Mouse (Mus musculus): ENCODE data around the gene Sesn1. TPM values are rescaled to one million over a fixed set of nuclear protein-coding genes. Genes with fewer than 3 reads are reported as not detected.
A peak's percentile ranks its signal among the peaks of the same experiment; 100 is the strongest.
"Not testable (repeated sequence)": the region's sequence is repeated elsewhere in the genome, so short reads cannot be mapped to it uniquely, and the experiment has no call there.

Sesn1 gene
- polyA plus RNA-seq, 1 experiment from 2014 or later = 38.6 TPM

DNA sequence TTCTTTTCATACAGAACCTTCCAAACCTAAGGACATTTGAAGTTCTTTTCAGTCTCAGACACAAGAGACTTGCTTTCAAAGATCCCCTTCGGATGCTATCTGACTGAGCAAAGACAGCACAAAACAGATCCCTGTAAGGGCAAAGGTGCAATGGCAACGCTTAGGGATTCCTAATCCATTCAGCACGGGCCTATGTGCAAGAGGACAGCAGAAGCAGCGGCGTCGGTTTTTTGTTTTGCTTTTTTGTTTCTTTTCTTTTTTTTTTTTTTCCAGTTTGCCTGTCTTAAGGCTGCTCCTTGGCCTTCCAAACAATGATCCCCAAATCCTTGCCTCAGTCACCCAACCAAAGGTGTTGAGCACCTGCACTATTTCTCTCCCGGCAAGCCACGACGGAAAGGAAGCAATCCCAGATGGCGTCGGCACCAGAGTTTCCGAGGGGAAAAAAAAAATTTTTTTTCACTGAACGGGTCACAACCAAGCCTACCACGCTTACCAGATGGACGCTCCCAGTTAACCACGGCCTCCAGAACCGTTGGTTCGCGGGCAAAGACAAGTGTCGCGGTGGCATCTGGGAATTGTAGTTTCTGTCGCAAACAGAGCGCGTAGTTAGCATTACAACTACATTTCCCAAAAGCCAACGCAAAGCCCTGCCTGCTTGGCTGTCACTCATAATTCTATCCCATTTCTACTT, 510 bp upstream of the Sesn1 start:
- H3K4me3 ChIP-seq (replicated peaks) = peak overlapping the region; percentile 65
- peak; percentile 64 for ATAC-seq (ENCODE audit: insufficient number of reproducible peaks, insufficient read depth, low FRiP score, low TSS enrichment, low read depth)
- WGBS = 3% methylated on average over 25 of the region's 25 CpGs
- H3K4me2 ChIP-seq = peak overlapping the region; percentile 79
- no peaks in the 10 kb centered on the region for H3K36me3 ChIP-seq
- H3K27me3 ChIP-seq = no peaks in the 10 kb centered on the region
- H3K27ac ChIP-seq = peak overlapping the region; percentile 96
- H3K4me1 ChIP-seq (replicated peaks) = peaks cover 25% of the 10 kb centered on the region
- H3K9ac ChIP-seq (replicated peaks) = peak overlapping the region; percentile 75
- 0 out of 2 replicates have a peak, but pooled peaks cover 9% of the 10 kb centered on the region for H3K9me3 ChIP-seq

DNA sequence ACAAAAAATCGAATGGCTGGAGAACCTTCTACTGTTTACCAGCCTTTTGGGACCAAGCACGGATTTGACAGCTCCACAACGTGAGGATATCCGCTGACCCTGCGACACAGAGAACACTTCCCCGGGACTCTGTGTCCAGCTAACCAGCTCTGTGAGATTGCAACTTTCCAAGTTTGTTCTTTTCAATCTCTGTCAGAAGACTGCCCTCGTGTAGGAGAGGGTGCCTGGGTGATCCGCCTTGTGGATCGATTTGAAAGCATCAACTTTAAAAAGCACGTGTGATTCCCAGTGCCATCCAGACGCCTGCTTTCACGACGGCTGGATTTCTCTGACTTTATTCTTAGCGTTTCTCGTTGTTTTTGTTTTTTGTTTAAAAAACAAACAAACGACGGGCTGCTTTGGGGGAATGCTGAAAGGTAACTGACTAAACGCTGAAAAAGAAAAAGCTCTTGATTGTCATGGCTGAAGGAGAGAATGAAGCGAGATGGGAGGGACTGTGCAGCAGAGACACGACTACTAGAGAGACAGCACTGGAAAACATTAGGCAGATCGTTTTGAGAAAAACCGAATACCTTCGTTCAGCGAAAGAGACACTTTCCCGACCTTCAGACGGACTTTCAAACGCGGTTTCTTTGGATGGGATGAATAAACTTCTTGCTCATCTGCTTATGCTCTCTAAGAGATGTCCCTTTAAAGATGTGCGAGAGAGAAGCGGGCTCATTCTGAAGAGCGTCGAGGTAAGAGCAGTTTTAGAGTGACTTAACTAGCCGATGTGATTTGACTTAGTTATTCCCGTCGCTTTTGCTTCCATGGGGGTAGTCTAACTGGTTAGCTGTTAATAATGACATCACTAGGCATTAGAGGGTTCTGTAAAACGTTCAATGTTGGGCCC, 1.1 kb downstream of the Sesn1 start:
- Histone ChIP-seq H3K4me2 (peak overlapping the region; percentile 79), H3K27me3 (no peaks in the 10 kb centered on the region), H3K27ac (peak overlapping the region; percentile 96), H3K4me1 (replicated peaks) (peaks cover 25% of the 10 kb centered on the region), H3K9me3 (0 out of 2 replicates have a peak, but pooled peaks cover 9% of the 10 kb centered on the region), H3K9ac (replicated peaks) (peak overlapping the region; percentile 75), H3K36me3 (no peaks in the 10 kb centered on the region), H3K4me3 (replicated peaks) (peak overlapping the region; percentile 65)
- no peak; the same call in 1 of the 2 replicates for ATAC-seq (ENCODE audit: insufficient number of reproducible peaks, insufficient read depth, low FRiP score, low TSS enrichment, low read depth)
- WGBS = under 1% methylated on average over 36 of the region's 36 CpGs

GRCm38 (mm10) chr10:41812566-41812965, 2.8 kb downstream of the Sesn1 start:
- ATAC-seq (ENCODE audit: insufficient number of reproducible peaks, insufficient read depth, low FRiP score, low TSS enrichment, low read depth) = no peak
- peaks cover 25% of the 10 kb centered on the region for H3K4me1 ChIP-seq (replicated peaks)
- 0 out of 2 replicates have a peak, but pooled peaks cover 9% of the 10 kb centered on the region for H3K9me3 ChIP-seq
- no peaks in the 10 kb centered on the region for H3K27me3 ChIP-seq
- no peaks in the 10 kb centered on the region for H3K36me3 ChIP-seq
- WGBS = 82% methylated on average over 6 of the region's 6 CpGs
- H3K27ac ChIP-seq = no peak overlapping the region
- H3K9ac ChIP-seq (replicated peaks) = no peak overlapping the region
- 0 out of 2 replicates have a peak overlapping the region, but pooled peaks have one; percentile 12 for H3K4me3 ChIP-seq (replicated peaks)
- peak overlapping the region; percentile 79 for H3K4me2 ChIP-seq

GRCm38 (mm10) chr10:41814305-41814853, 4.6 kb downstream of the Sesn1 start:
- no peak overlapping the region for H3K9ac ChIP-seq (replicated peaks)
- no peaks in the 10 kb centered on the region for H3K36me3 ChIP-seq
- no peak overlapping the region for H3K27ac ChIP-seq
- H3K9me3 ChIP-seq = no peaks in the 10 kb centered on the region
- H3K4me2 ChIP-seq = no peak overlapping the region
- H3K27me3 ChIP-seq = no peaks in the 10 kb centered on the region
- peaks cover 25% of the 10 kb centered on the region for H3K4me1 ChIP-seq (replicated peaks)
- no peak overlapping the region for H3K4me3 ChIP-seq (replicated peaks)
- no peak for ATAC-seq (ENCODE audit: insufficient number of reproducible peaks, insufficient read depth, low FRiP score, low TSS enrichment, low read depth)
- 89% methylated on average over 6 of the region's 6 CpGs for WGBS

DNA sequence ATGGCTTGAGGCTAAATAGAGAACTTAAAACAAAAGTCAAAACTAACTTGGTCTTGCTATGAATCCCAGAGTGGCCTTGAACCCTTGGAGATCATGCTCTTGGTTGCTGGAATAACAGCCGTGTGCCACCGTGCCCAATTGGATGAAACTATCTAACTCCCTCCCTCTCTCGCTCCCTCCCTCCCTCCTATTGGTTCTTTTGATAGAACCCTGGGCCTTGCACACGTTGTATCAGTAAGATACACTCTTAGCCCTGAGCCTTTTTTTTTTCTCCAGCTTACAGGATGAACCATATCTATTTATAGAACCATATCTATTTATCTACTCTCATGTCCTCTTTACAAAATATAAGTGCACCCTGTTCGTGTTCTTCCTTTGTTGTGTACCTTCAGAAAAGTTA, 6.8 kb downstream of the Sesn1 start:
- H3K36me3 ChIP-seq = no peaks in the 10 kb centered on the region
- no peak for ATAC-seq (ENCODE audit: insufficient number of reproducible peaks, insufficient read depth, low FRiP score, low TSS enrichment, low read depth)
- H3K4me1 ChIP-seq (replicated peaks) = peaks cover 22% of the 10 kb centered on the region
- no peak overlapping the region for H3K4me3 ChIP-seq (replicated peaks)
- 85% methylated on average over 5 of the region's 5 CpGs for WGBS
- H3K9ac ChIP-seq (replicated peaks) = no peak overlapping the region
- no peak overlapping the region for H3K27ac ChIP-seq
- H3K9me3 ChIP-seq = no peaks in the 10 kb centered on the region
- no peak overlapping the region for H3K4me2 ChIP-seq
- H3K27me3 ChIP-seq = no peaks in the 10 kb centered on the region

DNA sequence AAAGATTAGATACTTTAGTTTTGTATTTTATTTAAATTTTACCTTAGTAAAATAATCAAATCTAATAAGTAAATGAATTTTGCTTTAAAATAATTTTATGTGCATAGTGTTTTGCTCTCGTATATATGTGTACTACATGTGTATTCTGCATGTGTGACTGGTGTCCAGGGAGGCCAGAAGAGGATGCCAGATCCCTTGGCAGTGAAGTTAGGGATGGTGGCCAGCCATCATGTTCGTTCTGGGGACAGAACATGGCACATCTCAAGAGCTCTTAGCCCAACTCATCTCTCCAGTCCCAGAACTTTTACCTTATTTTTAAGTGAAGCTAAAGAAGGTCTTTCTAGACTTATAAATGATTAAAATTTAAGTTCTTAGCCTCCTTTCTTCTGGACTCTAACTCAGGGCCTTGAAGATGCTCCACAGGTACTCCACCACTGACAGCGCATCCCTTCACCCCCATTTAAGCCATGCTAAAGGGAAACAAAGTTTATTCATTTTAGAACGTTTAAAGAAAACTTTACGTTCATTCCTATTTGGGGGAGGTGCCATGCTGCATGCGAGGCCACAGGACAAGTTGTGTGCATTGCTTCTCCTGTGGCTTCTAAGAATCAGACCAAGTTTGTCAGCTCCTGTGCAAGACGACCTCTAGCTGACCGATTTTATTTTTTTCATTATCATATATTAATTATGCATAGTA, 8.4 kb downstream of the Sesn1 start:
- 86% methylated on average over 8 of the region's 8 CpGs for WGBS
- H3K4me3 ChIP-seq (replicated peaks) = no peak overlapping the region
- H3K4me2 ChIP-seq = no peak overlapping the region
- no peaks in the 10 kb centered on the region for H3K36me3 ChIP-seq
- H3K27ac ChIP-seq = no peak overlapping the region
- ATAC-seq (ENCODE audit: insufficient number of reproducible peaks, insufficient read depth, low FRiP score, low TSS enrichment, low read depth) = no peak
- no peak overlapping the region for H3K9ac ChIP-seq (replicated peaks)
- H3K9me3 ChIP-seq = no peaks in the 10 kb centered on the region
- H3K27me3 ChIP-seq = no peaks in the 10 kb centered on the region
- peaks cover 7% of the 10 kb centered on the region; the same call in 1 of the 2 replicates for H3K4me1 ChIP-seq (replicated peaks)

GRCm38 (mm10) chr10:41818733-41819070, 9.0 kb downstream of the Sesn1 start:
- not testable (repeated sequence) for H3K4me1 ChIP-seq (replicated peaks); H3K4me2 ChIP-seq; H3K4me3 ChIP-seq (replicated peaks); ATAC-seq (ENCODE audit: insufficient number of reproducible peaks, insufficient read depth, low FRiP score, low TSS enrichment, low read depth); H3K9ac ChIP-seq (replicated peaks); H3K36me3 ChIP-seq; H3K27ac ChIP-seq; H3K9me3 ChIP-seq; H3K27me3 ChIP-seq
- 88% methylated on average over 6 of the region's 6 CpGs for WGBS

DNA sequence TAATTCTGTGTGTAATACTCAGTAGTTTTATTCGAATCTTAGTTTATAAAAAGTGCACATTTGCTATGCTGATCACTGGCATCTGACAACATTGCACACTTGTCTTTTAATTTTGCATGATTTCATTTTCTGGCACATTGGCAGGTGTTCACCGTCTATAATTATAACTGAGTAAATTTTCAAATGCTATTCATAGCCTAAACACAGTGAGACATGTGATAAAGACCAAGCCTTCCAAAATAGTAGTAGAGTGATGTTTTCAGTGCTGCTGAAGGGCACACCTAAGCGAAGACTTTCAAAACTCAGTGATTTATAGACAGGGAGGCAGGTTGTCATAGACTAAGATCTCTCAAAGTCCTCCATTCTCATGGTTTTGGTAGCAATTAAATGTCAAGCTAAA, 9.6 kb downstream of the Sesn1 start:
- Histone ChIP-seq H3K9ac (replicated peaks) (no peak overlapping the region), H3K4me3 (replicated peaks) (no peak overlapping the region), H3K27ac (no peak overlapping the region), H3K4me2 (no peak overlapping the region), H3K4me1 (replicated peaks) (no peaks in the 10 kb centered on the region), H3K36me3 (no peaks in the 10 kb centered on the region), H3K27me3 (no peaks in the 10 kb centered on the region), H3K9me3 (no peaks in the 10 kb centered on the region)
- no peak for ATAC-seq (ENCODE audit: insufficient number of reproducible peaks, insufficient read depth, low FRiP score, low TSS enrichment, low read depth)
- 86% methylated on average over 3 of the region's 3 CpGs for WGBS

DNA sequence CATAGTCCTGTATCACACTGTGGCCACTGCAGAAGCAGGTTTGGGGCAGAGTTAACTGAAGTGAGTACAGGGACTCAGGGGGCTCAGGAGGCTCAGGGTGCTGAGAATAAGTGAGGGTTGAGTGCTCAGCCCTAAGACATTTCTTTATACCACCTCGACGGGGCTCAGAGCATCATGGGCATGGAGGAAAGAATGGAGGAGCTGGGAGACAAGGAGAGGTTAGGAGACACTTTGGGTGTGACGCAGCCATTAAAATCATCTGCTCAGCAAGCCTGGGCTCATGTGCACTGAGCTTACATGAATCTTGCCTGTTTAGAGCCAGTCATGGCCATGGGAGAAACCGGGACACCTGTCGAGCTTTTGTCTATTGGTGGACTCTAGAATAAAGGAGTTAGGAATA, 10.7 kb downstream of the Sesn1 start:
- WGBS = 91% methylated on average over 5 of the region's 5 CpGs
- Histone ChIP-seq H3K27ac (no peak overlapping the region), H3K4me2 (no peak overlapping the region), H3K27me3 (no peaks in the 10 kb centered on the region), H3K9ac (replicated peaks) (no peak overlapping the region), H3K4me3 (replicated peaks) (no peak overlapping the region), H3K9me3 (no peaks in the 10 kb centered on the region), H3K4me1 (replicated peaks) (no peaks in the 10 kb centered on the region), H3K36me3 (no peaks in the 10 kb centered on the region)
- no peak for ATAC-seq (ENCODE audit: insufficient number of reproducible peaks, insufficient read depth, low FRiP score, low TSS enrichment, low read depth)

DNA sequence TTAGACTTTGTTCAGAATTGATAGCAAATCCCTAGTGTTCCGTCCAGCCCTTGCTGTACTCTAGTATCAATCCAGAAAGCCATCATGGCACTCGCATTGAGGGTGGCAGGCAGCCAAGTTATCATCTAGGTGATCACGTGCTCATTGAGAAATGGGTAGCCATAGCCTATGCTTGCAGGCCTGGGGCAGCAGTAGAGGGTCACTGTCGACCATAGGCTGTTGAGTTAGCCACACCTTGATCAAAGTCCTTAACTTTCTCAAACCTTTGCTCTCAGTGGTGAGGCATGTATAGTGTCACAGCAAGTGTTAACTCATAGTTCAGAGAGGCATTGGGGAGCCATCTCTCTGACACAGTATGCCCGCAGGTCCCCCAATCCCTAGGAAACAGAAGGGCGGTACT, 11.4 kb downstream of the Sesn1 start:
- H3K27me3 ChIP-seq = no peaks in the 10 kb centered on the region
- H3K4me1 ChIP-seq (replicated peaks) = no peaks in the 10 kb centered on the region
- H3K27ac ChIP-seq = no peak overlapping the region
- 91% methylated on average over 6 of the region's 6 CpGs for WGBS
- H3K9ac ChIP-seq (replicated peaks) = no peak overlapping the region
- H3K9me3 ChIP-seq = no peaks in the 10 kb centered on the region
- no peaks in the 10 kb centered on the region for H3K36me3 ChIP-seq
- no peak overlapping the region for H3K4me2 ChIP-seq
- ATAC-seq (ENCODE audit: insufficient number of reproducible peaks, insufficient read depth, low FRiP score, low TSS enrichment, low read depth) = no peak
- H3K4me3 ChIP-seq (replicated peaks) = no peak overlapping the region
